Mouse (Mus musculus): ENCODE measurements around the gene Sf1.

GRCm38 (mm10) chr19:6416124-6416770, 52.8 kb downstream of the Sf1 start:
- TF ChIP-seq TAL1 (IDR thresholded peaks at IDR 0.05; ENCODE audit: low read length) (no peak), GATA1 (IDR thresholded peaks at IDR 0.05; ENCODE audit: low read length) (no peak)
